Mouse (Mus musculus): ENCODE data around the gene Add2.

DNA sequence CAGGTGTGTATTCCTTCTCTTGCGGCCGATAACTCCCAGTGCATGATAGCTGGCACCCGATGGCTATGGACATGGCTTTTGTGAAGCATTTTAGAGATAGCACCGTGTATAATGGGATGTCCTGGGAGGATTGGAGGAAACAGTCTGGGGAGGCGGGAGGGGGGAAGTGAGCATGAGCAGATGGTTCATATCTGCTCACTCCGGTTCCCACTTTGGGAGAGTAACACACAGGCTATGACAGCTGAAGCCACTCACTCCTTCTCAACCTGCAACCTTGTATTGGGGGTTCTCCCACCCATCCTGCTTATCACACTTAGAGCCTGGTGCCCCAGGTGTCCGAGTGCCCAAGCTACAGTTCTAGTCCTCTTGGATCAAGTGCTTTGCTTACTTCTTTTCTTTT lies 41.8 kb downstream of the Add2 start:
- TF ChIP-seq POLR2A (IDR thresholded peaks at IDR 0.05; ENCODE audit: low read depth, low read length) (no peak), CTCF (conservative IDR thresholded peaks at IDR 0.05; ENCODE audit: insufficient read depth, insufficient read length, low read depth, low read length) (no peak)
